Mouse (Mus musculus) bone marrow, adult 2 months (tissue): ENCODE data around the gene Smg1. TPM values are rescaled to one million over a fixed set of nuclear protein-coding genes. Genes with fewer than 3 reads are reported as not detected.

ENCODE experiments used
- H3K27ac ChIP-seq: fragments of 200-500 bp; 2 replicates; pipeline ENCODE4 v1.5.1; 2012; ENCODE audit warnings: low read depth, mild to moderate bottlenecking, control low read depth, inconsistent platforms, low read length; ENCODE audit not compliant: control insufficient read depth, poor library complexity, insufficient read depth
- H3K4me1 ChIP-seq: fragments of 200-500 bp; 2 replicates; pipeline ENCODE4 v1.6.1; 2011; ENCODE audit warnings: low read length; ENCODE audit not compliant: control insufficient read depth, insufficient read depth
- H3K4me3 ChIP-seq: fragments of 200-500 bp; replicated peaks from 2 replicates; pipeline ENCODE3; 2011; ENCODE audit warnings: mild to moderate bottlenecking, low read depth, low read length, control low read depth; ENCODE audit not compliant: control insufficient read depth
- CTCF ChIP-seq: fragments of 200-500 bp; IDR thresholded peaks from 2 replicates; pipeline ENCODE4 v1.5.1; 2011; ENCODE audit warnings: low read length, control low read depth; ENCODE audit not compliant: control insufficient read depth, insufficient read depth
- POLR2A ChIP-seq: fragments of 200-500 bp; IDR thresholded peaks from 2 replicates; pipeline ENCODE4 v1.6.1; 2011; ENCODE audit warnings: low read depth, mild to moderate bottlenecking, control low read depth, low read length, borderline replicate concordance; ENCODE audit not compliant: control insufficient read depth
- WGBS: fragments of 180-500 bp; shearing (Covaris S2); methylation state at CpG from one replicate; pipeline ENCODE4 v1.1.7; 2018; 5-methylcytosine and 5-hydroxymethylcytosine counted together
- polyA plus RNA-seq: library from polyadenylated mRNA; stranded (reverse); fragments of >200 nt; gene quantifications from 2 replicates; pipeline ENCODE4 v1.2.4, GENCODE M21; 2011; ENCODE audit warnings: low replicate concordance; ENCODE audit not compliant: missing spikeins, insufficient read depth, insufficient read length

The Smg1 gene
- polyA plus RNA-seq, 1 experiment: 18.2 TPM

GRCm38 (mm10) chr7:118242309-118242708, 1.2 kb downstream of the Smg1 start:
- no peak overlapping the region for H3K27ac ChIP-seq
- H3K4me1 ChIP-seq: no peaks in the 10 kb centered on the region
- WGBS: 7% methylated on average over 6 of the region's 6 CpGs
- no peak overlapping the region for H3K4me3 ChIP-seq
- no peak for TF ChIP-seq CTCF
- TF ChIP-seq POLR2A: no peak

GRCm38 (mm10) chr7:118240402-118240801, 3.1 kb downstream of the Smg1 start:
- no peak for TF ChIP-seq CTCF
- TF ChIP-seq POLR2A: no peak
- H3K4me1 ChIP-seq: no peaks in the 10 kb centered on the region
- no peak overlapping the region for H3K4me3 ChIP-seq
- H3K27ac ChIP-seq: no peak overlapping the region

GRCm38 (mm10) chr7:118239996-118240395, 3.5 kb downstream of the Smg1 start:
- H3K4me1 ChIP-seq: no peaks in the 10 kb centered on the region
- WGBS: 77% methylated on average over 5 of the region's 5 CpGs
- H3K27ac ChIP-seq: no peak overlapping the region
- H3K4me3 ChIP-seq: no peak overlapping the region
- TF ChIP-seq POLR2A (no peak), CTCF (no peak)

GRCm38 (mm10) chr7:118236949-118237348, 6.5 kb downstream of the Smg1 start:
- no peaks in the 10 kb centered on the region; the same call in 1 of the 2 replicates for H3K4me1 ChIP-seq
- no peak overlapping the region for H3K4me3 ChIP-seq
- TF ChIP-seq POLR2A (no peak), CTCF (no peak)
- no peak overlapping the region for H3K27ac ChIP-seq

GRCm38 (mm10) chr7:118234236-118234635, 9.2 kb downstream of the Smg1 start:
- H3K27ac ChIP-seq: no peak overlapping the region
- no peak overlapping the region for H3K4me3 ChIP-seq
- H3K4me1 ChIP-seq: no peaks in the 10 kb centered on the region; the same call in 1 of the 2 replicates
- TF ChIP-seq CTCF: no peak
- no peak for TF ChIP-seq POLR2A
- 67% methylated on average over 1 of the region's 1 CpGs for WGBS

- H3K4me1 ChIP-seq: no peaks in the 10 kb centered on the region; the same call in 1 of the 2 replicates
- no peak overlapping the region for H3K27ac ChIP-seq
- H3K4me3 ChIP-seq: no peak overlapping the region
- TF ChIP-seq POLR2A (no peak), CTCF (no peak)
Measured at GRCm38 (mm10) chr7:118232613-118233012, 10.9 kb downstream of the Smg1 start.

- Histone ChIP-seq H3K27ac (no peak overlapping the region), H3K4me3 (no peak overlapping the region), H3K4me1 (no peaks in the 10 kb centered on the region)
- 87% methylated on average over 2 of the region's 2 CpGs for WGBS
- TF ChIP-seq POLR2A (no peak), CTCF (no peak)
Measured at GRCm38 (mm10) chr7:118219777-118220176, 23.7 kb downstream of the Smg1 start.

GRCm38 (mm10) chr7:118206396-118206795, 37.1 kb downstream of the Smg1 start:
- Histone ChIP-seq H3K27ac (peak overlapping the region; percentile 41), H3K4me1 (no peaks in the 10 kb centered on the region; the same call in 1 of the 2 replicates), H3K4me3 (no peak overlapping the region)
- WGBS: 37% methylated on average over 2 of the region's 2 CpGs
- no peak for TF ChIP-seq CTCF
- no peak for TF ChIP-seq POLR2A

GRCm38 (mm10) chr7:118195756-118196155, 47.7 kb downstream of the Smg1 start:
- no peak overlapping the region for H3K4me3 ChIP-seq
- 91% methylated on average over 4 of the region's 4 CpGs for WGBS
- no peaks in the 10 kb centered on the region for H3K4me1 ChIP-seq
- no peak overlapping the region for H3K27ac ChIP-seq
- TF ChIP-seq POLR2A: no peak
- TF ChIP-seq CTCF: no peak
